Mouse (Mus musculus) kidney, embryonic 15.5 days (tissue): ENCODE measurements at regions not wholly inside any gene's neighbourhood (a gene's known extent, or its start where the extent isn't known, plus 50 kb on each side); places are given as distances from the start of the nearest gene placed in this dataset.

ENCODE experiments used
- ATAC-seq: fragments of 200-750 bp; cut with Nextera tagmentation; replicated peaks from 2 replicates; pipeline ENCODE4 v1.8.0; 2017; ENCODE audit warnings: moderate TSS enrichment; ENCODE audit not compliant: low FRiP score
- H3K27ac ChIP-seq: fragments of 300-500 bp; sonication (generic); 2 replicates; pipeline ENCODE4 v1.5.1; 2015; ENCODE audit warnings: mild to moderate bottlenecking, inconsistent platforms
- H3K27me3 ChIP-seq: fragments of 300-500 bp; sonication (generic); 2 replicates; pipeline ENCODE4 v1.6.1; 2015; ENCODE audit warnings: inconsistent platforms
- H3K36me3 ChIP-seq: fragments of 300-500 bp; sonication (generic); 2 replicates; pipeline ENCODE4 v1.6.1; 2015; ENCODE audit warnings: inconsistent platforms
- H3K4me1 ChIP-seq: fragments of 300-500 bp; sonication (generic); 2 replicates; pipeline ENCODE4 v1.6.1; 2015; ENCODE audit warnings: inconsistent platforms
- H3K4me2 ChIP-seq: fragments of 300-500 bp; sonication (generic); 2 replicates; pipeline ENCODE4 v1.6.1; 2015; ENCODE audit warnings: moderate library complexity, mild to moderate bottlenecking, inconsistent platforms
- H3K4me3 ChIP-seq: fragments of 300-500 bp; sonication (generic); replicated peaks from 2 replicates; pipeline ENCODE4 v1.5.1; 2015; ENCODE audit warnings: mild to moderate bottlenecking, inconsistent platforms
- H3K9ac ChIP-seq: fragments of 300-500 bp; sonication (generic); 2 replicates; pipeline ENCODE4 v1.6.1; 2015; ENCODE audit warnings: mild to moderate bottlenecking, inconsistent platforms
- H3K9me3 ChIP-seq: fragments of 300-500 bp; sonication (generic); replicated peaks from 2 replicates; pipeline ENCODE4 v1.6.1; 2016; ENCODE audit warnings: inconsistent platforms
- WGBS: fragments of 180-500 bp; shearing (Covaris S2); methylation state at CpG from one replicate; pipeline ENCODE4 v1.1.7; 2015; ENCODE audit warnings: mixed read lengths; 5-methylcytosine and 5-hydroxymethylcytosine counted together

DNA sequence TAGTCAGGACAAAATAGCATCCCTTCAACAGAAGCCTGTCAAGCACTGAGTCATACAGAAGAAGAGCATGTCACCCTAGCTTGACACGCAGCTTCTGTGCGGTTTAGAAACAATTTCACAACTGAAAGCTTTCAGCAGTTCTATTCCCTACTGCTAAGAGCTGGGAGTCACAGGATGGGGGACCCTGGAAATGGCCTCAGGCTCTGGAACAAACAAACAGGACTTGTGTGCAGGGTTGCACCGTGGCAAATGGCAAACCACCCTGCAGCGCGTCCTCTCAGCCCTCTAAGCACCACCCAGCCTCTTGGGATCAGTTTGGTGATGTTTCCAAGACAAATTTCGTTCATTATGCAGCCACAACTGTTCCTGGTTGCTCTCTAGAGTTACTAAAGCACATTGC, 163.6 kb upstream of the Otx2 start:
- H3K9me3 ChIP-seq: no peaks in the 10 kb centered on the region
- no peaks in the 10 kb centered on the region for H3K4me1 ChIP-seq
- H3K4me3 ChIP-seq: no peak overlapping the region
- H3K4me2 ChIP-seq: no peak overlapping the region
- H3K9ac ChIP-seq: no peak overlapping the region
- no peaks in the 10 kb centered on the region for H3K36me3 ChIP-seq
- no peak for ATAC-seq
- no peak overlapping the region for H3K27ac ChIP-seq
- H3K27me3 ChIP-seq: no peaks in the 10 kb centered on the region
- 57% methylated on average over 6 of the region's 6 CpGs for WGBS

DNA sequence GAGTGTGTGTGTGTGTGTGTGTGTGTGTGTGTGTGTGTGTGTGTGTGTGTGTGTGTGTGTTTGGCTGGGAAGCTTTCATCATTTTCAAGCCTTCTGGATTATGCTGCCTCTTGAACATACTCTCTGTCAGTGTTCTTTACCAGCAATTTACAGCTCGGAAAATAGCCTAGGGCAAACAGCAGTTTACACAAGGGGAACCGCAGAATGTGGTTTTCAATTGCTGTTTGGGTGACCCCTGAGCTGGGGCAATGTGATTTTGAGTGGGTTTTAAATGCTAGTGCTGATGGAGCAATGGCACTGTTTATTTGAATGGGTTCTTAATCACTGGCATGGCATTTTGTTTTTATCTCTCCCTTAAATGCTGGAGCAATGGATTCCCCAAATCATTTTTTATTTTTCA, 162.5 kb upstream of the Otx2 start:
- H3K4me3 ChIP-seq: no peak overlapping the region
- WGBS: 29% methylated on average over 2 of the region's 2 CpGs
- H3K9me3 ChIP-seq: no peaks in the 10 kb centered on the region
- H3K4me2 ChIP-seq: no peak overlapping the region
- ATAC-seq: no peak
- H3K27ac ChIP-seq: no peak overlapping the region
- no peaks in the 10 kb centered on the region for H3K4me1 ChIP-seq
- H3K9ac ChIP-seq: no peak overlapping the region
- H3K36me3 ChIP-seq: no peaks in the 10 kb centered on the region
- H3K27me3 ChIP-seq: no peaks in the 10 kb centered on the region

DNA sequence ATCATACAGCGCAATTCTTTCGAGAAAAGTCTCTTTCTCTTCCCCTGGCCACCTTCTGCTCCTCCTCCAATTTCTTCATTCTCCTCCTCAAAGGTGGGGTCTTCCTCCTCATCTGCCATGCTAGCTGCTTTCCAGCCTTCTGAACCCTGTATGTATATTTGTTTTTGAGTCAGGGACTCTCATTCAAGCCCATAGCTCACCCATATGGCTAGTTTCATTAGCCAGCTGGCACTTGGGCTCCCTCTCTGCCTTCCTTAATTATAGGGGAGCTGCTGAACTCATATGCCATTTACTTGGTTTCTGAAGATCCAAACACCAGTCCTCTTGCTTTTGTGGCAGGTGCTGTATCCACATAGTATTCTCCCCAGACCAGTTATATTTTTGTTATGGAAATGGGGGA, 160.8 kb upstream of the Otx2 start:
- WGBS: 98% methylated on average over 2 of the region's 2 CpGs
- no peak for ATAC-seq

DNA sequence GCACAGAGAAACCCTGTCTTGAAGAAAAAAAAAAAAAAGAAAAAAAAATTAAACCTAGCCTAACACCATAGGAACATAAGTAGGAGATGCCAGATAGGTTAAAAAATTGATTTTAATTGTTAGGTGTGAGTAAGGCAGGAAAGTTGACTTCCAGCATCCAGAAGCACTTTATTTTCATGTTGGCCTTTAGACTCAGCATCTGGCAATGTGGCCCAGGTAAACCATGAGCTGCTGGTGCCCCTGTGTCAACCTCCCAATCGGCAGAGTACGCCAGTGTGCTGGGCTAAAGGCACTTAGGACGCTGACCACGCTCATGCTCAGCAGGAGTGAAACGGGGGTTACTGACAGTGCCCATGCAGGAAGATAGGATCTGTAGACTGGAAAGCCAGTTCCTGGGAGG, 152.8 kb upstream of the Otx2 start:
- WGBS: 64% methylated on average over 5 of the region's 5 CpGs
- Histone ChIP-seq H3K27ac (no peak overlapping the region), H3K4me2 (no peak overlapping the region), H3K9me3 (no peaks in the 10 kb centered on the region), H3K27me3 (no peaks in the 10 kb centered on the region), H3K4me1 (no peaks in the 10 kb centered on the region), H3K9ac (no peak overlapping the region), H3K4me3 (no peak overlapping the region), H3K36me3 (no peaks in the 10 kb centered on the region)
- ATAC-seq: no peak

More for the DNA sequence above, 160.8 kb upstream of the Otx2 start:
- no peak overlapping the region for H3K4me2 ChIP-seq
- no peak overlapping the region for H3K9ac ChIP-seq
- H3K9me3 ChIP-seq: no peaks in the 10 kb centered on the region
- H3K27me3 ChIP-seq: no peaks in the 10 kb centered on the region
- no peaks in the 10 kb centered on the region for H3K36me3 ChIP-seq
- no peaks in the 10 kb centered on the region for H3K4me1 ChIP-seq
- H3K27ac ChIP-seq: no peak overlapping the region
- no peak overlapping the region for H3K4me3 ChIP-seq

DNA sequence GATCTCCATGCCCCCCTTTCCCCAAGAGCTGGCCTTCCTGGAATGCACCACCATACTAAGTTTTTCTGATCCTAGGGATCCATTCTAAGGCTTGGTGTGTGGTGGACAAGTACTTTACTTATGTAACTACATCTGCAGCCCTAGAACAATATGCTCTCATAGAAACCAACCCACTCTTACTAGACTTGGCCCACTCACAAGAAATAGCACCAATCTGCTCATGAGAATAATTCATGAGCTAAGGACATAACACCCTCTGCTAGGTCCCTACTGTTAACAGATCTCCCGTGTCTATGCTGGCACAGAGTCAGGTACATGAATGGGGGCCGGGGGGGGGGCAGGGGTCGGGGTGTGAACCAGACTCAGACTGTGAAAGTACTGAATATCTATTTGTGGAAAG, 150.8 kb upstream of the Otx2 start:
- no peaks in the 10 kb centered on the region for H3K4me1 ChIP-seq
- H3K4me2 ChIP-seq: no peak overlapping the region
- H3K9me3 ChIP-seq: no peaks in the 10 kb centered on the region
- no peak overlapping the region for H3K9ac ChIP-seq
- H3K4me3 ChIP-seq: no peak overlapping the region
- no peaks in the 10 kb centered on the region for H3K36me3 ChIP-seq
- no peaks in the 10 kb centered on the region for H3K27me3 ChIP-seq
- 69% methylated on average over 3 of the region's 3 CpGs for WGBS
- ATAC-seq: no peak
- H3K27ac ChIP-seq: no peak overlapping the region

DNA sequence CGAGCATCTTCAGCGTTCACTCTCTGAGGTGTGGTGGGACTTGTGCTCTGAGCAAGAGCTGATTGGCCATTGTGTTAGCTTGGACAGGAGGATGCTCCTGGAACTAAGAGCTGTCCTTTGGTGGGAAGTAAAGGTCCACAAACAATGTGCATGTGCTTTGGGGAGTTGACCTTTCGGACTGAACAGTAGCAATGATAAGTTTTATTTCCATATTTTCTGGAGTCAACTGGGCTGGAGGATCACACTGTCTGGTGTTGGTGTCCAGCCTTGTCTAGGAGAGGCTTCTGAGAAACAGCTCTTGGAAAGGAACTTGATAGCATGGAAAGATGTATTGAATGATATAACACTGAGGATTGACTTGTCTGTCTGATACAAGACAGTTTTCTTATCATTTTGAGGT, 142.3 kb upstream of the Otx2 start:
- no peak for ATAC-seq
- 87% methylated on average over 3 of the region's 3 CpGs for WGBS
- H3K9ac ChIP-seq: no peak overlapping the region
- no peaks in the 10 kb centered on the region for H3K4me1 ChIP-seq
- no peaks in the 10 kb centered on the region for H3K36me3 ChIP-seq
- H3K27ac ChIP-seq: no peak overlapping the region
- H3K4me2 ChIP-seq: no peak overlapping the region
- H3K4me3 ChIP-seq: no peak overlapping the region
- no peaks in the 10 kb centered on the region for H3K9me3 ChIP-seq
- H3K27me3 ChIP-seq: no peaks in the 10 kb centered on the region

DNA sequence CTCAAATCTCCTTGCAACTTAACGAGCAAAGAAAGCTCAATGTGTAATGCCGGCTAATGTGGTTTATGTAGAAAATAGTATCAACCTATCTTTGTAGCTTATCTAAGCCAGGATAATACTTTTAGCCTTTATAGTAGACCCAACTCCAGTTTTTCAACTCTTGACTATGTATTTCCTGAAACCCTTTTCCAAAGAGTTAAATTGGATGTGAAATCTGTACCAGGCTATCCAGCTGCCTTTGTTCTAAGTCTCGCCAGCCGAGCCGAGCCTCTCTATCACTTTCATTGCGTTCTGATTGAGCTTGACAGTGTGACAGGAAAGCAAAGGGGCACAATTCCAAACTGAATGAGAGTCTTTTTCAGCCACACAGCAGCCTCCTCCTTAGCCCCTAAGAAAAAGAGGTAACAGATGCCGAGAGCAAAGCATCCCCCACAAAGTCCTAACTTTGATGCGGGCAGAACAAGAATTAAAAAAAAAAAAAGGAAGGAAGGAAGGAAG, 141.7 kb upstream of the Otx2 start:
- Histone ChIP-seq H3K4me3 (no peak overlapping the region), H3K36me3 (no peaks in the 10 kb centered on the region), H3K9ac (no peak overlapping the region), H3K9me3 (no peaks in the 10 kb centered on the region), H3K4me1 (no peaks in the 10 kb centered on the region), H3K4me2 (no peak overlapping the region), H3K27me3 (no peaks in the 10 kb centered on the region), H3K27ac (no peak overlapping the region)
- WGBS: 71% methylated on average over 8 of the region's 8 CpGs
- no peak for ATAC-seq

DNA sequence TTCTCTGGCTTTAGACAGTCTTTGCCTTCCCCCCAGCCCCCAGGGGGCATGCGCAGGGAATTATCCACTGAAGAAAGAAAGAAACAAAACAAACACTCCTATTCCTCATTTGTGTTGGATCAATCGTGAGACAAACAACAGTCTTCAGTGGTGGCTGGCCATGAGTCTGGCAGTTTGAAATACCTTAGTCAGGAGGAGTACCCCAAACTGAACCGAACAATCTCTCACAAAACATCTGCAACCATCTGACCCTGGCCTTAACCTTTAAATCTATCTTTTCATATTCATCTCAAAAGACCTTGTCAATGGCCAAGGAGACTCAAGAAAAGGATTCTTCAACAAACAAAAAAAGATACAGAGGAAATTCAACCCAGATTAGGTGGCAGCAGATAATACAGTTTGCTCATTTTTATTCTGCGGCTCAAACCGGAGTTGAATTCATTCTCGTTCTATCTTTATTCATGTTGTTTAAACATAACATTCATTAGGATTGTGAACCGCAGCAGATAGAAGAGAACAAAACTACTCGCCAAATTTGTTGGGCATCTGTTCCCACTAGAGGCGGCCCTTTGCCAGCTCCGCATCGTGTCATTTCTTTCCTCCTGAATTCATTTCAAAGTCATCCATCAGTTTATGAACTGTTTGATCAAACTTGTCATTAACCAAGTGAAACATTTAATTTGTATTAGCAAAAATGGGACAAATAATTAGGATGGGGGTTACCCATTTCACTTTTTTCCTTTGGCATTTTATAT, 139.3 kb upstream of the Otx2 start:
- WGBS: 87% methylated on average over 11 of the region's 11 CpGs

DNA sequence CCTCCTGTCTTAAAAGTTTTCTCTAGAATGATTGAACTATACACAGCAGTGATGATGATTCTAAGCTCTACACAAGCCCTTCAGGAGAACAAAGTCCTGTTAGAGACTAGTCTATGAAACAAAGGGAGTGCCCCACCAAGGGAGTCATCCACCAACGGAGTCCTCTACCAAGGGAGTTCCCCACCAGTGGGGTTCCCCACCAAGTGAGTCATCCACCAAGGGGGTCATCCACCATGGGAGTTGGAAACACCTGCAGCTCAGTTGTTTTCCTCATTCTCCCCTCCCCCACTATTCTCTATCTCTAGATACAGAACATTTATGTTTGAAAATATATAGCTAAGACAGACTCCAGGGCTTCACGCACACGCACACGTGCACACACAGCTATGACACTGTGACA, 130.5 kb upstream of the Otx2 start:
- no peak for ATAC-seq
- 88% methylated on average over 4 of the region's 4 CpGs for WGBS
- H3K4me2 ChIP-seq: no peak overlapping the region
- H3K27me3 ChIP-seq: peaks cover 11% of the 10 kb centered on the region
- no peak overlapping the region for H3K27ac ChIP-seq
- no peak overlapping the region for H3K4me3 ChIP-seq
- no peaks in the 10 kb centered on the region for H3K36me3 ChIP-seq
- no peaks in the 10 kb centered on the region for H3K9me3 ChIP-seq
- H3K9ac ChIP-seq: no peak overlapping the region
- H3K4me1 ChIP-seq: no peaks in the 10 kb centered on the region

More for the DNA sequence above, 139.3 kb upstream of the Otx2 start:
- no peak overlapping the region for H3K4me3 ChIP-seq
- no peak for ATAC-seq
- H3K4me1 ChIP-seq: no peaks in the 10 kb centered on the region
- H3K9me3 ChIP-seq: no peaks in the 10 kb centered on the region
- H3K4me2 ChIP-seq: no peak overlapping the region
- no peaks in the 10 kb centered on the region for H3K27me3 ChIP-seq
- no peak overlapping the region for H3K9ac ChIP-seq
- H3K27ac ChIP-seq: no peak overlapping the region
- H3K36me3 ChIP-seq: no peaks in the 10 kb centered on the region

DNA sequence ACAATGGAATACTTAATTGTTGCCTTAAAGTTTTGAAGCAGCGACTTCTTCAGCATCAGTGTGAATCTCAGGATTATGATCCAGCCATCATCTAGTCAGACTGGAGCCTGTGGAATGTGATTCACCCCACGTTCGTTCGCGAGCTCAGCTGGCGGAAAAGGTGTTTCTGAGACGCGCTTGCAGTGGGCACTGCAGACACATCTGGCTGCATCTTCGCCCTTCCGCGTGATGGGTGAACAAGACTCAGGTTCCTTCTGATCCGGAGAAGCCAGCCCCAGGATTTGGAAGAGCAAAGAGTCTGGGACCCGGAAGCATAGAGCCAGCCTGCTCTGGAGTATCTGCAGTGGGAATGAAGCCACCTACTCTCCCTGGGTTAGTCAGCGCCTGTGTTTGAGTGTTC, 127.7 kb upstream of the Otx2 start:
- WGBS: 39% methylated on average over 14 of the region's 14 CpGs
- Histone ChIP-seq H3K9ac (no peak overlapping the region), H3K4me1 (no peaks in the 10 kb centered on the region)

DNA sequence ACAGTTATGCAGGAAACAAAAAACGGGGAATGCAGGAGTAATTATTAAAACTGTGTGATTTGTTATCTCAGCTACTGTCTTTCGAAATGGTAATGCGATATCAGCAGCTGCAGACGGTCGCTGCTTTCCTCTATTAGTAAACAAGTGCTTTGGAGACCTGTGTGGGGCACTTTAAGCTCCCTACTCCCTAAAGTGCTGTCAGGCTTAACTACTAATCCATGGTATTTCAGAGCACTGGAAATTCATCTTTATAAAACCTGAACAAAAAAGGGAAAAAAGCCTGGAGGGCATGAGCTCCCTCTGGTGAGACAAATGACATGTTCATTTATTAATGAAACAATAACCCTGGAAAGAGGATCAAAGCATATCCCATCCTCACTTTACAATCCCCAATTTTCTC, 127.2 kb upstream of the Otx2 start:
- no peak overlapping the region for H3K27ac ChIP-seq
- 28% methylated on average over 5 of the region's 5 CpGs for WGBS
- no peaks in the 10 kb centered on the region for H3K36me3 ChIP-seq
- H3K27me3 ChIP-seq: peaks cover 11% of the 10 kb centered on the region
- no peaks in the 10 kb centered on the region for H3K4me1 ChIP-seq
- no peak overlapping the region for H3K4me3 ChIP-seq
- H3K9ac ChIP-seq: no peak overlapping the region
- H3K9me3 ChIP-seq: no peaks in the 10 kb centered on the region
- ATAC-seq: no peak
- H3K4me2 ChIP-seq: no peak overlapping the region

More for the DNA sequence above, 127.7 kb upstream of the Otx2 start:
- Histone ChIP-seq H3K36me3 (no peaks in the 10 kb centered on the region), H3K9me3 (no peaks in the 10 kb centered on the region), H3K27ac (no peak overlapping the region), H3K4me3 (no peak overlapping the region), H3K27me3 (peaks cover 11% of the 10 kb centered on the region), H3K4me2 (no peak overlapping the region)
- no peak for ATAC-seq

DNA sequence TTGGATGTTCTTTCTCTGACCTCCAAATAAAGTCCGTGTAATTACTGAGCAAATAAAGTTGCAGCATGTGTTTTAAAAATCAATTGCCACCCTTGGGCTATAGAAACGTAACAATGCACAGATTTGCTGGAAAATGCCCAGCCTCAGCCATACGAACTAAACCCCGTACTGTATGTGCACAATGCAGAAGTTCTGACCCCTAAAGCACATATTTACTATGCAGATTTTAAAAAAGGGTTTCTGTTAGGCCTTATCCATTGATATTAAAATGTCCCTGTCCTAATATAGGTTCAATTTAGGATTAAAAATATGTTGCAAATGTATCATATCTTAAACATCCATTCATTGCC, 126.5 kb upstream of the Otx2 start:
- no peak overlapping the region for H3K4me3 ChIP-seq
- H3K36me3 ChIP-seq: no peaks in the 10 kb centered on the region
- no peaks in the 10 kb centered on the region for H3K9me3 ChIP-seq
- 50% methylated on average over 4 of the region's 4 CpGs for WGBS
- no peak overlapping the region for H3K27ac ChIP-seq
- no peak overlapping the region for H3K9ac ChIP-seq
- H3K27me3 ChIP-seq: peaks cover 11% of the 10 kb centered on the region
- no peak for ATAC-seq
- H3K4me1 ChIP-seq: no peaks in the 10 kb centered on the region
- no peak overlapping the region for H3K4me2 ChIP-seq

DNA sequence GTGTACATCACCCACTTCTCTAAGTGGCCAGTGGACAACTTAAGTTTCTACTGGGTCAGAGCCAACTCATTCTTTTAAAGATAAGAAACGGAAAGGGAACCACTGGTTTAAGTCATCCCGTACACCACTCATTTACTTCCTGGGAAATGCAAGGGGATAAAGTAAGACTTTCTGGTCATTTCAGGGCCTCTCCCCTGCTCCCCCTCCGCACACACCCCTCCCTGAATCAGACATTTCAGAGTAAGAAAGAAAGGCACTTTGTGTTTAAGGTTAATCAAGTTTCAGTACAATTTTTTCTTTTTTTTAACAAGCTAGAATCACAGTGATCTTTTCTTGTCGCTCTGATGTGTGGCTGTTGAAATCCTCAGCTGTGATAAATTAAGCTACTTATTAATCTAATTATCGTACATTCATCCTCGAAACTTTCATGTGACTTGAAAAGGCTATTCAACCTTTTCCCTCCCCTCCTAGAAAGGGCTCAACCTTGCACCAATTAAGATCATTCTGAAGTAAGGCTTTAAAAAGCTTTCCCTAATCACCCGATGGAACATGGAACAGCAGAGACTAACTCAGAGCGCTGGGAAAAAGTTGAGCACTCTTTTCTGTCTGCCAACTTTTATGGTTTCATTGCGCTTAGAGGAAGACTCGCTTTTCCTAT, 126.0 kb upstream of the Otx2 start:
- Histone ChIP-seq H3K9me3 (no peaks in the 10 kb centered on the region), H3K4me3 (no peak overlapping the region), H3K36me3 (no peaks in the 10 kb centered on the region), H3K27me3 (peaks cover 11% of the 10 kb centered on the region), H3K9ac (no peak overlapping the region), H3K4me1 (no peaks in the 10 kb centered on the region), H3K4me2 (no peak overlapping the region), H3K27ac (no peak overlapping the region)
- ATAC-seq: no peak
- 52% methylated on average over 10 of the region's 10 CpGs for WGBS
